ENCODE assay signal across 10 mouse cellular contexts in the genomic region with DNA sequence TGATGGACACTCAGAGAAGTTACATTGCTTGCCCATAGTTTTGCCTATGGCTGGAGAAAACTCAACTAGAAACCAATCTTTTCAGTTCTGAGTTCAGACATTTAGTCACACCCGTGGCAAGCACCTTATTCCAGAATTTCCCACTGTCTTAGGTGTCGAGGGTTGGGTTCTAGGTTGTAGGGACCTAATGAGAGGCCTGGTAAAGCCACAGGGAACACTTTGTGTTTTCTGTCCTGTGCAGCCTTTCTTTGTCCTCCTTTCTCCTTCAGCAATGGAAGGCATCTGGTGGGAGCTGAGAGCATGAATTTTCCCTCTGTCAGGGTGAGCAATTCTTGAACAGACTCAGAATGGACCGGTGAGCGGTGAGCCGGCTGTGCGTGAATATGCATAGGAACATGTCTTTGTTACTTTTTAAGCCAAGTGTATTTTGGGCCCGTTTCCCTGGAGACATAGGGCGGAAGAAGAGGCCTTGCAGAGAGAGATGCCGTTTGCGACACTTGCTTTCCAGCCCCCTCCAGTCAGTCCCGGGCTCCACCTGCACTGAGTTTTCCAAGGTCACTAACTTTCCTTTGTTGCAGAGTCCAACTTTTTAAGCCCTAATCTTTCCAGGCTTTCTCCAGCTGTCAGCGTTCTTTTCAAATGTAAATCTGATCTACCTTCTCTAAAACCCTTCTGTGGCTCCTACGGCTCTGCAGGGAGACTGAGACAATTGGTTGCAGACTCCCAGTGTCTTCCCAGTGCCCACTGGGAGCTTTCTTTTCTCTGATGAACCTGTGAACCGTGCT. TPM values are rescaled to one million over a fixed set of nuclear protein-coding genes. Genes with fewer than 3 reads are reported as not detected.
DNase-seq lines count a peak whose midpoint lies in the region; TF ChIP-seq lines count a peak whose summit lies in the region.
"Had no signal": no experiment of that assay in that cellular context is flagged by ENCODE, and none has a peak within 500 bp of the region (broad histone marks: within the 10 kb centered on the region; RNA-seq: fewer than 3 reads in every experiment).

No protein-coding gene starts in this region.

- peak; percentile 26 for DNase-seq in kidney, adult 11 months
- no peak for DNase-seq in kidney, adult 2 months
- peak; percentile 73 for DNase-seq in brain, embryonic 14.5 days (ENCODE audit: low read depth)
- peak; percentile 39 to 60 for DNase-seq in frontal cortex, postnatal 10 days (ENCODE audit: low spot score in 2 of 2)
- no peak for DNase-seq in ovary, postnatal 36 days (ENCODE audit: low spot score)
- no peak for DNase-seq in lung, adult 18-20 months
- no peak for DNase-seq in c-Kit-positive CD71-positive TER-119-positive erythroid progenitor cells, embryonic 14.5 days (ENCODE audit: low spot score)
- DNase-seq: liver, embryonic 13.5 days had no signal

- H3K27me3 ChIP-seq in kidney, adult 2 months (replicated peaks; ENCODE audit: control insufficient read depth, insufficient read depth, low read length): no peaks in the 10 kb centered on the region
- H3K27me3 ChIP-seq: liver, embryonic 13.5 days had no signal

- H3K4me3 ChIP-seq in kidney, adult 2 months (ENCODE audit: insufficient read depth, low read depth, low read length): no peak overlapping the region
- no peak overlapping the region for H3K4me3 ChIP-seq in olfactory bulb, adult 2 months (ENCODE audit: insufficient read depth, low read depth, low read length)
- H3K4me3 ChIP-seq: liver, embryonic 13.5 days had no signal

- H3K27ac ChIP-seq in kidney, adult 2 months (ENCODE audit: insufficient read depth, low read depth, low read length): no peak overlapping the region
- peak overlapping the region; percentile 62 for H3K27ac ChIP-seq in olfactory bulb, adult 2 months (ENCODE audit: insufficient read depth, low read depth, low read length)
- H3K27ac ChIP-seq: liver, embryonic 13.5 days had no signal

- TF ChIP-seq CTCF in kidney, adult 2 months (conservative IDR thresholded peaks at IDR 0.05; ENCODE audit: insufficient read depth, insufficient read length, low read depth, low read length): no peak
- no peak for TF ChIP-seq CTCF in brain, embryonic 14.5 days (IDR thresholded peaks at IDR 0.05; ENCODE audit: borderline replicate concordance, extremely low read depth, insufficient read depth, insufficient read length)
- TF ChIP-seq CTCF in olfactory bulb, adult 2 months (IDR thresholded peaks at IDR 0.05; ENCODE audit: insufficient read depth, low read depth, low read length): no peak

- no peaks in the 10 kb centered on the region for H3K4me1 ChIP-seq in kidney, adult 2 months (ENCODE audit: control insufficient read depth, insufficient read depth, low read length)
- H3K4me1 ChIP-seq in olfactory bulb, adult 2 months (ENCODE audit: control insufficient read depth, insufficient read depth, low read length): peaks cover 6% of the 10 kb centered on the region
- H3K4me1 ChIP-seq: liver, embryonic 13.5 days had no signal

- WGBS in kidney, adult 2 months: 27% methylated on average over 14 of the region's 14 CpGs
- 19% methylated on average over 14 of the region's 14 CpGs for WGBS in olfactory bulb, adult 2 months

- TF ChIP-seq POLR2A in kidney, adult 2 months (IDR thresholded peaks at IDR 0.05; ENCODE audit: low read depth, low read length): no peak
- no peak for TF ChIP-seq POLR2A in brain, embryonic 14.5 days (IDR thresholded peaks at IDR 0.05; ENCODE audit: borderline replicate concordance, extremely low read depth, insufficient read depth, insufficient read length, poor library complexity, severe bottlenecking)
- TF ChIP-seq POLR2A in olfactory bulb, adult 2 months (IDR thresholded peaks at IDR 0.05; ENCODE audit: insufficient read depth, low read depth, low read length): no peak

- no peaks in the 10 kb centered on the region for H3K36me3 ChIP-seq in kidney, adult 2 months (ENCODE audit: control insufficient read depth, insufficient read depth, low read length)
- H3K36me3 ChIP-seq: liver, embryonic 13.5 days had no signal

RNA-seq across cellular contexts. Expression of gene Cdk5r2, which starts 30.0 kb away (rescaled TPM):
- polyA plus RNA-seq in kidney, adult 2 months (2012; rRNA removed): 0.14 and 0.31 TPM in 2 replicates
- 51.5 and 90.9 TPM in 2 replicates for polyA plus RNA-seq in brain, embryonic 14.5 days (2012; rRNA removed)
- not detected in 2 replicates for polyA plus RNA-seq in olfactory bulb, adult 2 months (2012; ENCODE audit: insufficient read depth, insufficient read length, low replicate concordance, missing spikeins)
- polyA plus RNA-seq: liver, embryonic 13.5 days had no signal

RNA-seq across cellular contexts. Expression of gene Wnt10a, which starts 33.4 kb away (rescaled TPM):
- 1.2 TPM in 2 replicates for polyA plus RNA-seq in kidney, adult 2 months (2012; rRNA removed)
- polyA plus RNA-seq in brain, embryonic 14.5 days (2012; rRNA removed): 0.73 and 0.77 TPM in 2 replicates
- not detected in 2 replicates for polyA plus RNA-seq in olfactory bulb, adult 2 months (2012; ENCODE audit: insufficient read depth, insufficient read length, low replicate concordance, missing spikeins)
- polyA plus RNA-seq: intestine, postnatal 0 days; liver, embryonic 13.5 days had no signal

RNA-seq across cellular contexts. Expression of gene Wnt6, which starts 53.0 kb away (rescaled TPM):
- 0.27 and 0.48 TPM in 2 replicates for polyA plus RNA-seq in kidney, adult 2 months (2012; rRNA removed)
- 4.4 and 9.1 TPM in 2 replicates for polyA plus RNA-seq in brain, embryonic 14.5 days (2012; rRNA removed)
- not detected in 2 replicates for polyA plus RNA-seq in olfactory bulb, adult 2 months (2012; ENCODE audit: insufficient read depth, insufficient read length, low replicate concordance, missing spikeins)

Comparison
In these comparisons a context has a peak if more than half of its experiments do, and no peak if none do; other contexts are left out.
1. DNase-seq: peak in kidney, adult 11 months (single experiment), brain, embryonic 14.5 days (single experiment) and frontal cortex, postnatal 10 days (2 of 2); none in kidney, adult 2 months (single experiment), ovary, postnatal 36 days (single experiment), lung, adult 18-20 months (0 of 2) and c-Kit-positive CD71-positive TER-119-positive erythroid progenitor cells, embryonic 14.5 days (single experiment).